Mouse (Mus musculus): ENCODE results near the gene Atxn7l1.
A peak's percentile ranks its signal among the peaks of the same experiment; 100 is the strongest.

Atxn7l1 gene

GRCm38 (mm10) chr12:33322547-33322946 lies 175.1 kb downstream of the Atxn7l1 start:
- DNase-seq (ENCODE audit: low spot score), result no peak

- no peak for DNase-seq (ENCODE audit: low spot score)
Observed at GRCm38 (mm10) chr12:33323821-33324220, 176.3 kb downstream of the Atxn7l1 start.

- no peak for DNase-seq (ENCODE audit: low spot score)
Observed at GRCm38 (mm10) chr12:33325424-33325823, 177.9 kb downstream of the Atxn7l1 start.

- DNase-seq (ENCODE audit: low spot score), result no peak
Observed at GRCm38 (mm10) chr12:33332046-33332445, 184.6 kb downstream of the Atxn7l1 start.

DNA sequence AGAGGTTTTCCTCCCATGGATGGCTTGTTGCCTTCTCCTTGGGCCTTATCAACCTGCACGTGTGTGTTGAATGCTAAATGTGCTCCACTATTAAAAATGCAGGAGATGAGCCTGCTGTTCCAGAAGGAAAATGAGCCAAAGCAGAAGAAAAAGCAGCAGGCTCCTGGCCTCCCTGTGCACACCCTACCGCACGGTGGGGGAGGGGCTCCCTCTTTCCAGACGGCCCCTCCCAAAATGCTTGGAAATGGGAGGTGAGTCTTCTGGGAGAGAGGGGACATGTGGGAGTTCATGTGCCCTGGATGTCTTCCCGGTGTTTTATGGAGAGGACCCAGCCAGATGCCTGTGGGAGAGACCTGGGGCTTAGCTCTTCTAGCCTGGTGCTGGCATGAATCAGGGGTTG lies 185.3 kb downstream of the Atxn7l1 start:
- DNase-seq (ENCODE audit: low spot score), result peak; percentile 16

- peak; percentile 85 for DNase-seq (ENCODE audit: low spot score)
Observed at GRCm38 (mm10) chr12:33333914-33334313, 186.4 kb downstream of the Atxn7l1 start.

- no peak for DNase-seq (ENCODE audit: low spot score)
Observed at GRCm38 (mm10) chr12:33334511-33334910, 187.0 kb downstream of the Atxn7l1 start.

DNA sequence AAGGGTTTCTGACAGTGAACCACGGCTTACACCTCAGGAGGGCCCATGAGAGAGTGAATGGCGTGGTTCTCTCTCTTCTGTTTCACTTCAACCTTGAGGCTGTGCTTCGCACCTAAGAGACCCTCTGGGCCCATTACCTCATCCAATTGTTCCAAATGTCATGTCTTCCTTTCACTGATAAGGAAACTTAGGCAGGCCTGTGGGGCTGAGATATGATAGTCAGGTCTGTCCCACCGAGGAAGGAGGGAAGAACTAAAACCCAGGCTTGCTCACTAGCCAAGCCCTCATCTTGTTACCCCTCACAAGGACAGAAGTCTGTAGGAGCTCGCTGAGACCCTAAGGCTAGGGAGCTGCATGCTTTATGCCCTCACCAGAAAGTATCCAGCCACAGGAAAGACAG lies 187.5 kb downstream of the Atxn7l1 start:
- DNase-seq (ENCODE audit: low spot score), result no peak

DNA sequence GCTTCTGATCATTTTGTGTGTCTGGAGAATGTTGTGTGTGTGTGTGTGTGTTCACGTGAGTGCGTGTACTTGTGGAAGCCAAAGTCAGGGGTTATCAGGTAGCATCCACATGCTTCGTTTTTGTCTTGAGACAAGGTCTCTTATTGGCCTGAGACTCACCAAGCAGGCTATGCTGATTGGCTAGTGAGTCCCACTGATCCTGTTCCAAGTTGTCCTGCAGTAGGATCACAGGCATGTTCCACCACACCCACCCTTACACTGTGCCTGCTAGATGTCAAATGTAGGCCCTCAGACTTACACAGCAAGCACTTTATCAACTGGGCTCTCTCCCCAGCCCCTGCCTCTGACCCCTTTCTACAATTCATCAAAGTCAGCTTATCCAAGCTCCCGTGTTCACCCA lies 187.9 kb downstream of the Atxn7l1 start:
- DNase-seq (ENCODE audit: low spot score), result no peak

DNA sequence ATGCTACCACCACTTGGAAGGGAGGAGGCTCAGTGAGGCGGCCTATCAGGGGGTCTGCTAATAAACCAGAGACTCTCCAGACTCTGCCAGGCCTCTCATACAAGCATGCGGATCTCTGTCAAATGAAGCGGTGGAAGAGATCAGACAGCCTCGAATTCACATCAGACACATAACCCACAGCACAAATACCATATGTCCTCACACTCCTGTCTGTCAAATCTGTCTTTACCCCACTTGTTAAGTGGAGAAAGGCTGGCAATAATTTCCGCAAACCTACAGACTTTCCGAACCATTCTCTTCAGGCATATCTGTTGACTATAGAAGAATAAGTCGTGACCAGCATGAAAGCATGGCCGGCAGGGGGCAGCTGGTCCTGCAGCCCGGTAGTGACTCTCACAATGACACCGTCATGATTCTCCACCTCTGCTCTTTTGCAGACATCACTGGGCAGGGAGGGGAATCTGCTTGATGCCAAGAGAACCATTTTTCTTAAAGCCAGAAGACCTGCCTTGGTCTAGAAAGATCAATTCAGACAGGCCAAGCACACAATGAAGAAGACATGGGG lies 189.2 kb downstream of the Atxn7l1 start:
- no peak for DNase-seq (ENCODE audit: low spot score)

DNA sequence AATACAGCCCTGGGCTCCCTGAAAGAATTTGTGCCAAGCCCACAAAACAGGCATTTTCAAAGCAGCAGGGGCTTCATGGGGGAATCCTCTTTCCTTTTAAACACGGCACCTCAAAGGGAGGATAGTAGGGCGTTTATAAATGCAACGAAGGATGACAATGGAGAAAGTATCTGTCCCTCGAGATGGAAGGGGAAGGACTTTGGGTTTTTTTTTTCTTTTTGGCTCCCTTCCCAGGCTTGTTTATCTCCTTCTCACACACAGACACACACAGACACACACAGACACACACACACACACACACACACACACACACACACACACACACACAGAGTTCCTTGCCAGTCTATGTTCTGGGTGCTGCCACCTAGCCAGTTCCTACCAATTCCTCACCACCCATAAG lies 189.8 kb downstream of the Atxn7l1 start:
- DNase-seq (ENCODE audit: low spot score), result no peak

- no peak for DNase-seq (ENCODE audit: low spot score)
Observed at GRCm38 (mm10) chr12:33338170-33338569, 190.7 kb downstream of the Atxn7l1 start.

DNA sequence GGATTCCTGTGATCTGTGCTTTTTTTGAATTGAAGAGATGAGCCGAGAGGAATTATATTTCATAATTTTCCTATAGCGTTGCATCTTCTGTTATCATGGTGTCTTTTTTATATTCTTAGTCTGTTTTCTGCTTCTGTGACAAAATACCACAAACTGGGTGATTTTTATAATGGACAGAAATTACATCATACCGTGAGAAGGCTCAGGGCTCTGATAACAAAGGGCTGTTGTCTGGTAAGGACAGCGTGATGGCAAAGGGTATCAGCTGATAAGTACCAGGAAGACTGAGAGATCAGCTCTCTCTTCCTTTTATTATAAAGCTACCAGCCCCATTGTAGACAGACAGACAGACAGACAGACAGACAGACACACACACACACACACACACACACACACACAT lies 192.3 kb downstream of the Atxn7l1 start:
- no peak for DNase-seq (ENCODE audit: low spot score)

- DNase-seq (ENCODE audit: low spot score), result no peak
Observed at GRCm38 (mm10) chr12:33340698-33341097, 193.2 kb downstream of the Atxn7l1 start.

GRCm38 (mm10) chr12:33341351-33341892 lies 193.9 kb downstream of the Atxn7l1 start:
- DNase-seq (ENCODE audit: low spot score), result peak; percentile 75

DNA sequence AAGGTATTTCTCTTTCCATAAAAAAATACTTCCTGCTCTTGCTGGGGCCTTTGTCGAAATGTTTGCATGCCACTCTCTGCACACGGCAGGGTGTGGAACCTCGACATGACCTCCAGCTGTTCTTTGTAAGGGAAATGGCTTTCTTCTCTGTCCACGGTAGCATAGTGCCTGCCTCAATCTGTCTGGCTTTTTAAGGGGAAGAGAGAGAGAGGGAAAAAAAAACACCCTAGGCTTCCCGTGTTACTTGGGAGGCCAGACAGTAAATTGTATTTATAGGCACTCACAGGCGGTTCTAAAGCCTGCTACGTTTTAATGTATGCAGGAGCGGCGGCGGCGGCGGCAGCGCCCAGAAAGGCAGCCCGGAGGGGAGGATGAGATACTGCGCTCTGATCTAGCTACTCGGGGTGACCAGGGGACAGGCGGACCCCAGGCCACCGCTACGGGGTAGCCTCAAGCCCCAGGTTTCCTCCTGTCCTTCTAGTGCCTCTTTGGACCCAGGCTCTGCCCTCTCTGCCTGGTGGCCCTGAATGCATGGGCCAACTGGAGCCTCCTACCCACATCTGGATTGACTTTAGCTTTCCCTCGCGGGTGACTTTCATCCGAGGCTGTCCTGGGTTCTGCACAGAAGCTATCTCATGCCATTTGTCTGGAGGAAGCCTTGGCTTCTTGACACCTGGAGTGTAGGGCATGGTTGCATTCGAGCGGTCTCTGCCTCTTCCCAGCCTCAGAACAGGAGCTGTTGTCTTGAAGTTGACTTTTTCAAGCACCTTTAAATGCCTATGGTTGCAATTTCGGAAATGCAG lies 197.7 kb downstream of the Atxn7l1 start:
- no peak for DNase-seq (ENCODE audit: low spot score)

GRCm38 (mm10) chr12:33345773-33346435 lies 198.4 kb downstream of the Atxn7l1 start:
- DNase-seq (ENCODE audit: low spot score), result no peak

DNA sequence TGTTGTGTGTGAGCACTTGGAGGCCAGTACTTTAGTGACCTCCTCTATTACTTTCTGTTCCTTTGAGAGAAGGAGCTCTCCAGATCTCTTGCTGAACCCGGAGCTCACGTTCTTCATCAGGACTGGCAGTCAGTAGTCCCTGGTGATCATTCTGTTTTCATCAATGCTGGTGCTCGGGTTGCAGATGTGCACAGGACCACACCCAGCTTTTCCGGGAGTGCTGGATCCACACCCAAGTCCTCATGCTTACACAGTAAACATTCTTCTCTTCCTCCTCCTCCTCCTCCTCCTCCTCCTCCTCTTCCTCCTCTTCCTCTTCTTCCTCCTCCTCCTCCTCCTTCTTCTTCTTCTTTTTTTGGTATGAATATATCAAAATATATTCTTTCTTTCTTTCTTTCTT lies 205.2 kb downstream of the Atxn7l1 start:
- DNase-seq (ENCODE audit: low spot score), result no peak

GRCm38 (mm10) chr12:33358345-33358744 lies 210.9 kb downstream of the Atxn7l1 start:
- no peak for DNase-seq (ENCODE audit: low spot score)

GRCm38 (mm10) chr12:33359209-33359608 lies 211.7 kb downstream of the Atxn7l1 start:
- DNase-seq (ENCODE audit: low spot score), result no peak

GRCm38 (mm10) chr12:33359878-33360482 lies 212.5 kb downstream of the Atxn7l1 start:
- DNase-seq (ENCODE audit: low spot score), result peak; percentile 14

DNA sequence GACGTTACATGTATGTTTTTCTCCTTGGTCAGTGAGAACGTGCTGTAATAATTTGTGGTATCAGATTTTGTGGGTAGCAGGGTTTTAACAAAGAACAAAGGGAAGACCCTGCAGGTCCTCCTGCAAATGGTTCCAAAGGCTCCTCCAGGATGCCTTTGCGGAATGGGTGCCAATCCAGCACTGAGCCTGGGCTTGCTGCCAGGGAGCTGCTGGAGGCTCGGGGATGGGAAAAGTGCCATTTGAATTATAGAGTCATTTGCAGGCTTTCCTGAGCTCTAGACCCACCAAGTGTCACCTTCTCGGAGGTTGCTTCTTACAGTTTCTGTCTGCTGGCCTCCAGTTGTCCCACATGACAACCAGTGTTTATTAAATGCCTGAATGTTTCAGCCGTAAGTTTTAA lies 213.2 kb downstream of the Atxn7l1 start:
- DNase-seq (ENCODE audit: low spot score), result peak; percentile 53

GRCm38 (mm10) chr12:33364511-33364910 lies 217.0 kb downstream of the Atxn7l1 start:
- no peak for DNase-seq (ENCODE audit: low spot score)
